Mouse (Mus musculus): ENCODE results near the gene Olfr632.

DNA sequence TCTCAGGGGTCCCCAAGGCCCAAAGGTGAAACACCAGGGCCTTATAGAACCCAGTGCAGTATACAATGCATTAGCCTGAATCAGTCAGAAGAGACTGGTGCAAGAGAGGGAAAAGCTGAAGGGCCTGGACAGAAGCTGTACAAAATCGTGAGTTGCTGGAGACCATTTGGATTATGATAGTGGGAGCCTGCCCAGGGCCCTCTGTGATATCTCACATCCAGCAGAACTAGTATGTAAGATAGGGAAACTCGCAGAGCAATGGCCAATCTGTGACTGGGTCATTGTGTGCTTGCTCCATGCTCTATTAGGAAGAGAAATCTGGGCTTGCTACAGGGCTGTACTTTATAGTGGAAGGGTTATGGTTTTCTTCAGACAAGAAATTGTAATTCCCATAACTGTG lies at the start of gene Olfr632:
- TF ChIP-seq RAD21 (IDR thresholded peaks at IDR 0.05; ENCODE audit: low read depth, low read length) (no peak), CTCF (conservative IDR thresholded peaks at IDR 0.05 in 1 of 2, IDR thresholded peaks at IDR 0.05 in 1 of 2; ENCODE audit: low read depth in 2 of 2, low read length in 2 of 2) (no peak)
